Mouse (Mus musculus) erythroblast, embryonic 14.5 days (primary cell): ENCODE measurements around the gene C1galt1.

Experiments used
- GATA1 ChIP-seq: IDR thresholded peaks from 2 replicates; pipeline ENCODE4 v1.6.1; 2012; ENCODE audit warnings: low read length, inconsistent platforms, mixed read lengths
- TAL1 ChIP-seq: IDR thresholded peaks from 3 replicates; pipeline ENCODE4 v1.6.1; 2012; ENCODE audit warnings: low read length, inconsistent platforms, mixed read lengths

DNA sequence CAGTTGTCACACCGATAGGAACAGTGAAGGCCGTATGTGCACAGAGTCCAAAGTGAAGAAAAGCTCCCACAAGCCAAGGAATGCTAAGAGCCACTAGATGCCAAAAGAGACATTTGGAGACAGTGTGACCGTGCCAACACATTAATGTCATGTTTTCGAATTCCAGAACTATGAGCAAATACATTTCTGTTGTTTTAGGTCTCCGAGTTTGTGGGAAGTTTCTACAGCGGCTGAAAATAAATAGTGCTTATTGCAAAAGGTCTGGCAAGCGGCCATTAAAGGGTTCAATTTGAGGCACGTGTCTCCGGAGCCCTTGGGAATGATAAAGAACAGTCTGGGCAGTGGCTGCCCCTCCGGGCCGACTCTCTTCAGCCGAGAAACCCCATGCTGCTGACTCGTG lies 37.9 kb downstream of the C1galt1 start:
- TF ChIP-seq GATA1 (no peak), TAL1 (no peak)
